Mouse (Mus musculus): ENCODE data around the gene Tvp23a.

- TF ChIP-seq CTCF (IDR thresholded peaks at IDR 0.05; ENCODE audit: insufficient read depth, low read length) (no peak), POLR2A (IDR thresholded peaks at IDR 0.05; ENCODE audit: borderline replicate concordance, extremely low read depth, low read depth, low read length) (no peak)
Measured at GRCm38 (mm10) chr16:10454583-10454974, 7.4 kb upstream of the Tvp23a start.
